Mouse (Mus musculus) heart, embryonic 14.5 days (tissue): ENCODE results near the gene Wfdc6b. TPM values are rescaled to one million over a fixed set of nuclear protein-coding genes. Genes with fewer than 3 reads are reported as not detected.
"Not testable (repeated sequence)": the region's sequence is repeated elsewhere in the genome, so short reads cannot be mapped to it uniquely, and the experiment has no call there.

Source experiments
- ATAC-seq: fragments of 200-750 bp; cut with Nextera tagmentation; 2 replicates; pipeline ENCODE4 v1.8.0; 2017; ENCODE audit warnings: low read depth, moderate TSS enrichment; ENCODE audit not compliant: insufficient number of reproducible peaks, insufficient read depth, low FRiP score
- H3K27ac ChIP-seq, 2 experiments: fragments of 200-500 bp in 1 of 2; fragments of 300-500 bp in 1 of 2; sonication (generic) in 1 of 2; replicated peaks in 1 of 2; 2 replicates each; pipeline ENCODE4 v1.5.1; 2012 to 2014; ENCODE audit warnings: low read depth in 2 of 2, low read length in 2 of 2, control low read depth in 1 of 2, mild to moderate bottlenecking in 1 of 2, mixed read lengths in 1 of 2; ENCODE audit not compliant: control insufficient read depth in 1 of 2, insufficient read depth in 1 of 2
- H3K27me3 ChIP-seq: fragments of 300-500 bp; sonication (generic); 2 replicates; pipeline ENCODE4 v1.6.1; 2014; ENCODE audit warnings: mild to moderate bottlenecking, low read length, control low read depth; ENCODE audit not compliant: control insufficient read depth, insufficient read depth
- H3K36me3 ChIP-seq: fragments of 300-500 bp; sonication (generic); 2 replicates; pipeline ENCODE4 v1.6.1; 2014; ENCODE audit warnings: mild to moderate bottlenecking, control low read depth, low read length, mixed read lengths; ENCODE audit not compliant: control insufficient read depth, insufficient read depth
- H3K4me1 ChIP-seq, 2 experiments: fragments of 200-500 bp in 1 of 2; fragments of 300-500 bp in 1 of 2; sonication (generic) in 1 of 2; 2 replicates each; pipeline ENCODE4 v1.6.1; 2012 to 2014; ENCODE audit warnings: low read length in 2 of 2, control low read depth in 1 of 2, mixed read lengths in 1 of 2; ENCODE audit not compliant: control insufficient read depth in 2 of 2, insufficient read depth in 2 of 2
- H3K4me2 ChIP-seq: fragments of 300-500 bp; sonication (generic); 2 replicates; pipeline ENCODE4 v1.6.1; 2014; ENCODE audit warnings: mild to moderate bottlenecking, low read length
- H3K4me3 ChIP-seq, 2 experiments: fragments of 200-500 bp in 1 of 2; fragments of 300-500 bp in 1 of 2; sonication (generic) in 1 of 2; 2 replicates each; pipeline ENCODE4 v1.5.1; 2012 to 2014; ENCODE audit warnings: low read length in 2 of 2, mild to moderate bottlenecking in 2 of 2, control low read depth in 1 of 2, low read depth in 1 of 2, moderate library complexity in 1 of 2; ENCODE audit not compliant: control insufficient read depth in 1 of 2, insufficient read depth in 1 of 2
- H3K9ac ChIP-seq: fragments of 300-500 bp; sonication (generic); 2 replicates; pipeline ENCODE4 v1.6.1; 2014; ENCODE audit warnings: mild to moderate bottlenecking, low read length
- H3K9me3 ChIP-seq: fragments of 300-500 bp; sonication (generic); 2 replicates; pipeline ENCODE4 v1.6.1; 2016; ENCODE audit warnings: low read length, control low read depth; ENCODE audit not compliant: control insufficient read depth
- WGBS: fragments of 180-500 bp; shearing (Covaris S2); extraction: QIAGEN DNeasy Blood & Tissue Kit; methylation state at CpG from one replicate; pipeline ENCODE4 v1.1.7; 2014; 5-methylcytosine and 5-hydroxymethylcytosine counted together
- polyA plus RNA-seq: library from polyadenylated mRNA; unstranded; fragments of >200 nt; fragmentation: Nextera tagmentation; extraction: Ambion mirVana; gene quantifications from 2 replicates; pipeline ENCODE4 v1.2.1, GENCODE M21; 2014

The Wfdc6b gene
- polyA plus RNA-seq = not detected in 2 replicates

- H3K9ac ChIP-seq, H3K27ac ChIP-seq: not testable (repeated sequence)
- 49% methylated on average over 8 of the region's 8 CpGs for WGBS
These were observed at the start of gene Wfdc6b, which contains the start of gene Wfdc8 for GRCm38 (mm10) chr2:164613471-164613870. Gene Wfdc6b (plus strand): TSS chr2:164613522. Gene Wfdc8 (minus strand): TSS chr2:164613626.

GRCm38 (mm10) chr2:164564346-164564745 is 49.0 kb upstream of the Wfdc6b start:
- no peak overlapping the region for H3K4me3 ChIP-seq
- no peaks in the 10 kb centered on the region for H3K36me3 ChIP-seq
- 63% methylated on average over 5 of the region's 5 CpGs for WGBS
- H3K9me3 ChIP-seq = no peaks in the 10 kb centered on the region
- H3K4me1 ChIP-seq = peaks cover 0 to 14% of the 10 kb centered on the region in 2 experiments; a peak in 3 of 4 replicates
- peaks cover 27% of the 10 kb centered on the region for H3K27me3 ChIP-seq
- H3K4me2 ChIP-seq = no peak overlapping the region
- H3K27ac ChIP-seq = no peak overlapping the region
- no peak overlapping the region for H3K9ac ChIP-seq
- no peak for ATAC-seq

More at GRCm38 (mm10) chr2:164613471-164613870, at the start of gene Wfdc6b, which contains the start of gene Wfdc8:
- not testable (repeated sequence) for H3K36me3 ChIP-seq, ATAC-seq, H3K4me2 ChIP-seq, H3K27me3 ChIP-seq, H3K4me1 ChIP-seq, H3K9me3 ChIP-seq, H3K4me3 ChIP-seq

DNA sequence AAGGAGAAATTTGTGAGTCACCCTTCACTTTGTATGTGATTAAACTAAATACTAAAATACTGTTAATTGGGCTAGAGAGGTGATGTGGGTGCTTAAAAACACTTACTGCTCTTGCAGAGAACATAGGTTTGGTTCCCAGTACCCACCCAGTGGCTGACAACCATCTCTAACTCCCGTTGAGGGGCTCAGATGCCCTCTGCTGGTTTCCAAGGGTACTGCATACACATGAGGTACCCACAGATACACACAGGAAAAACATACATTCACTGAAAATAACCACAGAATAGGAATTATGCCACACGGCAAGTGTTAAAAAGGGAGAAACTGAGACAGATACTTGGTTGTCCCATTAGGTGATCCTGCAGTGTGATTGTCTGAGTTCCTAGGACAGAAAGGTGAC is 46.3 kb upstream of the Wfdc6b start:
- Histone ChIP-seq H3K9me3 (no peaks in the 10 kb centered on the region), H3K4me3 (no peak overlapping the region), H3K9ac (no peak overlapping the region), H3K36me3 (no peaks in the 10 kb centered on the region), H3K27me3 (peaks cover 17% of the 10 kb centered on the region), H3K4me1 (peaks cover 0 to 14% of the 10 kb centered on the region in 2 experiments; a peak in 3 of 4 replicates), H3K4me2 (no peak overlapping the region), H3K27ac (no peak overlapping the region)
- 88% methylated on average over 2 of the region's 2 CpGs for WGBS
- ATAC-seq = no peak

DNA sequence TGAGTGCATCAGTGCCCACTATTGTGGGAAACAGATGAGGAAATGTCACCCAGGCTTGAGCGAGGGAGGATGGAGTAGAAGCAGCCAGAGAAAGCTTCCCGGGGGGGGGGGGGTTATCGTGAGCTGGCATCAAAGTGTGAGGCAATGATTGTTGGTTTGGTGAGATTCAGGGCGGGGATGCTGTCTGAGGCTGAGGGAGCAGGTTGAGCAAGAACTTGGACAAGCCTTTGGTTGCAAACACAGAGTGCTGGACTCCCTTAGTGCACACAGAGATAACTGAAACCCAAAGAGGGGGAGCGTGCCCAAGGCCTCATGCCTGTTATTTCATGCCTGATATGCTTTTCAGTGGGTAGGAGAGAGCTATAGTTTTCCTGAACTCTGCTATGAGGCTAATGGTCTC is 45.9 kb upstream of the Wfdc6b start:
- no peak for ATAC-seq
- H3K36me3 ChIP-seq = no peaks in the 10 kb centered on the region

GRCm38 (mm10) chr2:164573359-164573758 is 40.0 kb upstream of the Wfdc6b start, which contains the start of gene Spint3:
Gene Spint3 (minus strand): TSS chr2:164573459.
- ATAC-seq, H3K9me3 ChIP-seq, H3K4me1 ChIP-seq, H3K27me3 ChIP-seq, H3K4me3 ChIP-seq, H3K4me2 ChIP-seq, H3K9ac ChIP-seq, H3K36me3 ChIP-seq, H3K27ac ChIP-seq: not testable (repeated sequence)
- 71% methylated on average over 6 of the region's 6 CpGs for WGBS

More for the DNA sequence above, 45.9 kb upstream of the Wfdc6b start:
- Histone ChIP-seq H3K4me3 (no peak overlapping the region), H3K4me1 (peaks cover 0 to 11% of the 10 kb centered on the region in 2 experiments; a peak in 3 of 4 replicates), H3K27me3 (peaks cover 13% of the 10 kb centered on the region), H3K4me2 (no peak overlapping the region), H3K27ac (no peak overlapping the region), H3K9ac (no peak overlapping the region), H3K9me3 (no peaks in the 10 kb centered on the region)
- WGBS = 79% methylated on average over 5 of the region's 5 CpGs

- H3K4me2 ChIP-seq, H3K36me3 ChIP-seq, H3K27ac ChIP-seq, H3K4me1 ChIP-seq, H3K27me3 ChIP-seq, H3K9me3 ChIP-seq, H3K9ac ChIP-seq, H3K4me3 ChIP-seq, ATAC-seq: not testable (repeated sequence)
- WGBS = 46% methylated on average over 13 of the region's 13 CpGs
These were observed 28.1 kb upstream of the Wfdc6b start, which contains the start of gene Wfdc6a for GRCm38 (mm10) chr2:164585025-164585725. Gene Wfdc6a (minus strand): TSS chr2:164585447.

GRCm38 (mm10) chr2:164592014-164592413 is 21.3 kb upstream of the Wfdc6b start:
- WGBS = 3% methylated on average over 4 of the region's 4 CpGs
- Histone ChIP-seq H3K4me3 (no peak overlapping the region), H3K9ac (no peak overlapping the region), H3K4me2 (no peak overlapping the region), H3K9me3 (no peaks in the 10 kb centered on the region), H3K36me3 (no peaks in the 10 kb centered on the region), H3K4me1 (no peaks in the 10 kb centered on the region), H3K27me3 (peaks cover 4% of the 10 kb centered on the region; the same call in 1 of the 2 replicates), H3K27ac (no peak overlapping the region)
- no peak for ATAC-seq
